Mouse (Mus musculus): Measurements from ENCODE around the gene Cubn. TPM values are rescaled to one million over a fixed set of nuclear protein-coding genes. Genes with fewer than 3 reads are reported as not detected.
A peak's percentile ranks its signal among the peaks of the same experiment; 100 is the strongest.

Gene Cubn
- total RNA-seq, 2 experiments from 2014 or later = 0.32 TPM

DNA sequence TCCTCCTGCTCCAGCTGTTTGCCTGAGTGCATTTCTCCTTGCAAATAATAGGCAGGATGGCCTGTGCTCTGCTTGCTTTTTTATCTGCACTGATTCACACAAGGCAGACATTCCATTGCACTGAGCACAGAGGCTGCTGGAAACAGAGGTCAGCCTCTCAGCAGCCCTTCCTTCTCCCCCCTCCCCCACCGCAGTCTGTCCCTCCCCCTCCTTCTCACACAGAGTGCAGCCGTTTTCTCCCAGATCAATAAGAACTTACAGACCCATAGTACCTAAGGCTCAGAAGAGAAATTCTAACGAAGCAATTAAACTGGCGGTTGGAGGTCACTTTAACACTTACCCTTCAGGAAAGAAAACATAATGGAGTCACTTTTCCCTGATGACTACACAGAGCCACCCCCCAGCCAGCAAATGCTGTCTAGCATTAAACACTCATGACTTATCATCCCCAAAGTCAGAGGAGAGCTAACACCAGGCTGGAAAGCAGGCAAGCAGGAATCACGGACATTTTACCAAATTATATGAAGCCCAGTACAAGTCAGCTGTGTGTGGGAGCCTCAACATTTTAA, 119.3 kb downstream of the Cubn start:
- intact Hi-C loops (cut with DNase I) = no loop called here
- no peak for DNase-seq (ENCODE audit: low spot score in 2 of 2)

DNA sequence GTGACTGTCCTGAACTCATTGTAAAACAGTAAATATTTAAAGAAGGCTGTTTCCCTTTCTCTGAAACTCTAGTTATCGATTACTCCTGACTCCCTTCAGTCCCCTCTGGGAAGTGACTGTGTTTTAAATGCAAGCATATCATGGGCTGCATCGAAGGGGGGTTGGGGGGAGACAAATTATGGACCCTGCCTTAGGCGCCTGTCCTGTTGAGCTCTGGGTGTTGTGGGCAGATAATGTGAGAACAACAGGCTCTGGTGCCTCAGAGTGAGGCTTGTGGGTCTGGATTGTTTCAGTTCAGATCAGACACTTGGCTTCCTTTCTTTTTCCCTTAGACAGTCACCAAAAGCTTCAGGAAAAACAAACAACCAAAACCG, 119.8 kb downstream of the Cubn start:
- intact Hi-C loops (cut with DNase I) = no loop called here

DNA sequence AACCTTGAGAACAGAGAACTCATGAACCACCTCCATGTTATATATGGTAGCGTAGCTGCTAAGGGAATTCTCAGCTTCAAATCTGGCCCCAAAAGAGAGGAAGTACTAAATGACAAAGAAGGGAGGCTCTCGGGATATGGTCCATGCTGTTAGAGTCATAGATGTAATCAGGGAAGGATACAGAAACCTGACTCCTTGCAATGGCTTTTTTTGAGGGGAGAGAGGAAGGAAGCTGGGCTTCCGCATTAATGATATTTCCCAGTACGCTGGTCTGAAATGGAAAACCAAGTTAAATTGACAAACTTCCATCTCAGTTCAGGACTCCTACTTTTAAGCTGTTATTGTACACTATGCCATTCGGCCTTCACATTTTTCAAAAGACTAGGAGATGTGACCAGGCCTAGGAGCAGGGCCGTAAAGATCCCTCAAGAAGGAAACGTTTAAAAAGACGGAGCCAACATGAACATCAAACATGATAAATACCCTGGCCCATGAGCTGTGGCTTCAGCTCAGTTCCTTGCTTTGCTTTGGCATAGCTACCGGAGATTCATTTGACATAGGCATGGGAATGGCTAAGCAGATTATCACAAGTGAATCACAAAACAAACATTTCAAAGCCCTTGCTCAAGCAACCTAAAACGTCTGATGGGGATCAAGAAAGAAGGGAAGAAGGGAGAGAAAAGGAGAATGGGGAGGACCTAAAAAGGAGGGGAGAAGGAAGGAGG, 120.4 kb downstream of the Cubn start:
- intact Hi-C loops (cut with DNase I) = no loop called here
- no peak for DNase-seq (ENCODE audit: low spot score in 2 of 2)

More for the DNA sequence above, 119.8 kb downstream of the Cubn start:
- DNase-seq (ENCODE audit: low spot score in 2 of 2) = no peak

DNA sequence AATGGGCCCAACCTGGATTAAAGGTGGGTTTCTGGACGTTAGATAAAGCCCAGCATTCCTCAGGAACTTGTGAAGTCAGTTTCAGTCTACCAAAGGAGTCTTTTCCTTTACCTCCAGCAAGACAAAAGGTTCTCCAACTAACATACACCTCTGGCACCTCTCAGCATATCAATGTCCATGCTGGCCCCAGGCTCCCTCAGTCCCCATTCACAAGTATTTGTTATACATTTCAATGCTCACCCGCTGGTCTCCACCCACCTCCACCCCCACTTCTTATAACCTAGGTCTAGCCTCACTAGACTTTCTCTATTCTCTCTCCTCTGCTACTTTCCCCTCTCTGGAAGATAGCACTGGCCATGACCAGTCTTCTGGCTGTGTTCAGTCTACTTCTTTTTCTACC, 121.1 kb downstream of the Cubn start:
- intact Hi-C loops (cut with DNase I) = no loop called here
- no peak for DNase-seq (ENCODE audit: low spot score in 2 of 2)

DNA sequence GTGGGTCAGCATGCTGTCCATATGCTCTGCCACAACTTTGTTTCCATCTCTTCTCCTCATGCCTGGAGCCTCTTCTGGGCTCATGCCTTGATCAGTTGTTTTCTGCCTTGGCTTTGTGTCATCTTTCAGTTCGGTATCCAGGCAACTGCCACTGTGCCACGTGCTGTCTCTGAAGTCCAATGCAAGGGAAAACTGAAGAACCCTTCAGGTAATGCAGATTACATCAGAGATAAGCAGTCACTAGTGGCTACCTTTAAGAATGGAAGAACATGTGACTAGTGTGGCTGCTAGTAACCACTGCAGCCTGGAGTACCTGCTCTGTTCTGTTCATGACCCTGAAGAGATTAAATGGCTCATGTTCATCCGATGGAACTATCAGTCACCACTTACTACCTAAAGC, 123.1 kb downstream of the Cubn start:
- intact Hi-C loops (cut with DNase I) = no loop called here
- DNase-seq (ENCODE audit: low spot score in 2 of 2) = no peak

DNA sequence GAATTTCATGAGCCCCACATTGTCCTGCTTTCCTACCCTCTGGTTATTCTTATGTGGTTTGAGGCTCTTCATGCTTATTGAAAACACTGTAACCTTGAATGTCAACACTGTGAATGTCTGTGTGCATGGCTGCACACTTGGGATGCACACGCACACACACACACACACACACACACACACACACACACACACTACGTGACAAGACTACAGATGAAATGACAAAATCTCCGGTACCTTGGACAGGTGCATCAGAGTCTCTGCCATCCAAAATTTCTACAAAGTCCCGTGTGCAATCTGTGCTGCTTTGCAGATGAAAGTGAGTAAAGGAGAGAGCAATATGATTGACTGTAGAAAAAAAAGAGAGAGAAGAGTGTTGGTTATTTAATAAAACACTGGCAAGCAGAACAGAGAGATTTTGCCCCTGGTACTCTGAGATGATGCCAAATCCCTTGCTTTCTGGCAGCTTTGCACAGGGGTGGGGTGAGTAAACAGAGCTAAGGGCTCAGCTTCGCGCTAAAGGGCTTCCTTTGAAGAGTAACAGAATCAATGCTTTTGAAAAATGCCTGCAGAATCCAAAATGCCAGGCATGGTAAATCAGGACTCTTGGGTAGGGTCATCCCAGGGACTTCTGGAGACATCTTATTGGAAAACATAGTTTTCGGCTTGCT, 133.6 kb downstream of the Cubn start:
- intact Hi-C loops (cut with DNase I) = no loop called here
- DNase-seq (ENCODE audit: low spot score in 2 of 2) = no peak

DNA sequence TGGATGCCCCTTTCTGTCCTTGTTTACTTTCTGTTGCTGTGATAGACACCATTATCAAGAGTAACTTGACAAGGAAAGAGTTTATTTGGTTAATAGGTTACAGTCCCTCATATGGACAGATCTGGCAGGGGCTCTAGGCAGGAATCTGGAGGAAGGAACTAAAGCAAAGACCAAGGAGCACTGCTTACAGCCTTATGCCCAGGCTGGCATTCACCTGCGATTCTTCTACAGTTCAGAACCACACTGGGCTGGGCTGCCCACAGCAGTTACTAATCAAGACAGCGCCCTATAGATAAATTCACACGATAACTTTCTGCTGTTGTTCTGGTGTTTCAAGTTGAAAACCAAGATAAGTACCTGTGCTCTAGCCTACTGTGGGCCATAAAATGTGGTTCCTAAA, 138.8 kb downstream of the Cubn start:
- DNase-seq (ENCODE audit: low spot score in 2 of 2) = no peak
- intact Hi-C loops (cut with DNase I) = no loop called here

DNA sequence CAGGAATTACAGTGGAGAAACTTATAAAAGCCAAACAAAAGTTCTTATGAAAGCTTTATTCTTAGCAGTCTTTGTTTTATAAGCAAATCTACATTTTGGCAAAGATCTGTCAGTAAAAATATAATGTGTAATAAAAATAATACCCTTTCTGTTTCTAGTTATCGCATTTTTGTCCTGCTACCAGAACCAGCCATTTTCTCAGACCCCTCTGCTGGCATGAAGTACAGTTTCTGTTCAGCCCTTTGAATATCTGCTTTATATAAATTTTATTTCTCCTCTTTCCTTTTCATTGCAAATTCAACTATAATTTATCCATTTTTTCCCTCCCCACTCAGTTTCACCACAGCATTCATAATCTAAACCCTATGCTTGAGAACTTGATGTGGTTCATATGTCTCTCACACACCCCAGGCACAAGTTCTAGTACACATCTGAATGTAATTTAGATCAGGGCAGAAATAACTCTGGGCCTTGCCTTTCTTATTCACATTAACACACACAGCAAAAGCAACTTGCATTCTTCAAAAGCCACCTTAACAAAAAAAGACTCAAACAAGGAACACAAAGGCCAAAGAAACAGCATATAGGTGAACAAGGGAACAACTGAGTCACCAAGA, 139.4 kb downstream of the Cubn start:
- intact Hi-C loops (cut with DNase I) = no loop called here
- DNase-seq (ENCODE audit: low spot score in 2 of 2) = no peak

DNA sequence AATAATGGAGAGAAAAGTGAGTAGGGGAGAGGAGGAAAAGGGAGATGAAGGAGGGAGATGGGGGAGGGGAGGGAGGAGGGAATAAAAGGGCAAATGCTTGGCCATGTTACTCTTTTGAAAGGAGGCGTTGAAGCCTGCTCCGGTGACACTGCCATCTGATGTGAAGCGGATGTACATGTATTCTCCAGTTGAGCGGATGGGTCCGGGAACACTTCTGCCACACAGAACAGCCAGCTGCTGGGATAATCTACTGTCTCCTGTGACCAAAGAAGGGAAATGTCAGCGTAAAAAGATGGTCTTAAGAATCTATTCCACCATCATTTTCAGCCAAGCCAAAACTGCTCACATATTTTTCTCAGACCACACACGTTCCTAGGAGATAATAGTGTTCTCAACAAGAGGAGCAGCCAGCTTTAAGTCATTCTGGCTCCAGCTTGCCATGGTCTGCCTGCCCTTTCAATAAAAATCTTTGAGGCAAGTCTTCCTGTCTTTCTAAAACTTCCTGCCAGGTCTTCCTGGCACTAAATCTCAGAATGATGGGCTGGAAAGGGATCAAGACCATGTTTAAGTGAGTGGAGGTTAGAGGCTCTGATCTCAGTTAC, 149.2 kb downstream of the Cubn start:
- DNase-seq (ENCODE audit: low spot score in 2 of 2) = no peak
- intact Hi-C loops (cut with DNase I) = no loop called here

DNA sequence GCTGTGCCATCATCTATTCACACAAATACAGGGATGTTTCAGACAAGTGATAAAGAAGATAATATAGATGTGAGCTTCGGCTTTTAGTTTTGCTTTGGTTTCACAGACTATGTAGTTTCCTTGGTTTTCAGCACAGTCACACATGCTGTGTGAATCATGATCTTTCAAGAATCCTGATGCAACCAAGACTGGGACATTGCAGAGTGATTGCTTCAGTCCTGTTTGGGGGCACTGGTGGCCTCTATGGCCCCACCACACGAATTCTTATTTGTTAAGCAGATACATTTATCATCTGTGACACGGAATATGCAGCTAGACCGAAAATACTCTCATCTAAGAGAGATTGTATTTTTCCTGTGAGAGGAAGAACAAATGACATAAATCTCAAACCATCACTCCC, 156.2 kb downstream of the Cubn start:
- no peak for DNase-seq (ENCODE audit: low spot score in 2 of 2)

DNA sequence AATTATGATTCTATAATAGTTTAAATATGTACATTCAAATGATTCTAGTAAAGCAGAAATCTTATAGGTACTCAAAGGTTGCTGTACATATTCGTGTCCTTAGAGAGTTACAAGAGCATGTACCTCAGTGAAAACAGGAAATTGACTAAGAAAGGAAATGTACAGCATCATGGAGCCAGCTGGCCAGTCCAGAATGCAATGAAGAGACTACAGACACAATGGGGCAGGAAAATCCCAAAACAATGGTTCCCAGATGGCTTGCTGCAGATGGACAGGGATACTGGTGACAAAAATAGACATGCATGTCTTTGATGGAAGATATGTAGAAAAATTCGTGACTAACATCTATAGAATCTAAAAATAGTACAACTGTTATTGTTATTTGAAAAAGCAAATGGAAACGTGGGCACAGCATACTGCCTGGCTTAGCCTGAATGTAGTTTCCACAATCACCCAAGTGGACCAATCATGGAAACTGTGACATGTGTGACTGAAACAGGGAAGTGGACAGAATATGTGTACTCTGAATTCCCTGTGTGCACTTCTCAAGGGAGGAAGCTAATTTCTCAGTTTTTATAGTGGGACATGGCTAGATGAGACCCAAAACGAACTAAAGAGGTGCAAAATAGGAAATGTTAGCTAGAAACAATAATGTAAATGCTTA, 161.7 kb downstream of the Cubn start:
- intact Hi-C loops (cut with DNase I) = no loop called here
- DNase-seq (ENCODE audit: low spot score in 2 of 2) = peak in 1 of 2 experiments; percentile 13

More for the DNA sequence above, 156.2 kb downstream of the Cubn start:
- intact Hi-C loops (cut with DNase I) = loop anchor here (5.0 kb wide), 1 partner anchor 912 kb away; no protein-coding TSS in a partner anchor

DNA sequence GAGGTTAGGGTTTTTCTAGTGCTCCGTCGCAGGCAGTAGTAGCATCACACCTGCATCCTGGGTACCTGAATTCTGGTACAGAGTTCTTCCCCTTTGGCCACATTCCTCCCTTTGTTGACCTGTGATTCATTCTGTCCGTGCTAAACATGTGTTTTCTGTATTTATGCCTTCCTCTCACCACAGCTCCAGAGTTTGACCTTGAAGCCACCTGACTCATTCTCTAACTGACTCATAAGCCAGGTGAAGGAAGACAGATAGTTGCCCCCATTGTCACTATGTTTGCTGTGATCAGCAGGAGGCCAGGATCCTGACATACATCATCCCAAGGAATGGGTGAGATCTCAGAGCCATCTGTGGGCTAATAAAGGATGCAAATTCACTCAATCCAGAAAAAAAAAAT, 188.2 kb downstream of the Cubn start:
- DNase-seq (ENCODE audit: low spot score in 2 of 2) = no peak
- intact Hi-C loops (cut with DNase I) = no loop called here

DNA sequence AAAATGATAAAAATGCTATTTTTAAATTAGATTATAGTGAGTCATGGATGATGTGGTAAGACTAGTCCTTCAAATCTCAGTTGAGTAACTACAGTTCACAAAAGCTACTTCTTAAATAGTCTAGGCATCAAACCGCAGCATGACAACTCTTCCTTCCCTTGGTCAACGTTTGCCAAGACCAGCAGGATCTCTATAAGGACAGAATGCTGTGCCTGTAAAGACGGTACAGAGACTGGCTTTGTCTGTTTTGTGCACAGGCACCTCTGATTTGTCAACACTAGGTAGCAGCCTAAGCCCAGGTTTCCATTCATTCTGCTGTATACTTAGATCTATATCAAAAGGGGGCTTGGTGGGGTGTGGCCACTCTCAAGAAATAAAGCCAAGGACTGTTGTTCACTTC, 192.6 kb downstream of the Cubn start:
- DNase-seq (ENCODE audit: low spot score in 2 of 2) = peak in 1 of 2 experiments; percentile 7
- intact Hi-C loops (cut with DNase I) = no loop called here

DNA sequence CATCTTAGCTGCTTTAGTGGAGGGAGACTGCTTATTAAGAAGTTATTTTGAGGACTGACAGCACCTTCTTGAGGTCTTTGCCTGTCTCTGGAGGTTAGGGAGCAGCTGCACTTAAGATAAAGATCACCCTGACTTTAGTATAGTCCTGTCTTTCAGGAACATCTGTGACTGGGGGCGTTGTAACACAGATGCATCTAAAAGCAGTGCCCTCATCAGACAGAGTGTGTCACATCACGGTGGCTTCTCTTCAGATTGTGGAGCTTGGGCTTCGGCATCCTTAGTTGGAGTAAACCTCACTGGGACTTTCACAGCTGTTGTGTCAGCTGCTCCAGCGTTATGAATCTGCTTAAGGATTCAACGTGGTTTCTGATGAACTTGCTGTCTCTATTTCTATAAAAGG, 193.9 kb downstream of the Cubn start:
- DNase-seq (ENCODE audit: low spot score in 2 of 2) = peak in 1 of 2 experiments; percentile 33
- intact Hi-C loops (cut with DNase I) = no loop called here

DNA sequence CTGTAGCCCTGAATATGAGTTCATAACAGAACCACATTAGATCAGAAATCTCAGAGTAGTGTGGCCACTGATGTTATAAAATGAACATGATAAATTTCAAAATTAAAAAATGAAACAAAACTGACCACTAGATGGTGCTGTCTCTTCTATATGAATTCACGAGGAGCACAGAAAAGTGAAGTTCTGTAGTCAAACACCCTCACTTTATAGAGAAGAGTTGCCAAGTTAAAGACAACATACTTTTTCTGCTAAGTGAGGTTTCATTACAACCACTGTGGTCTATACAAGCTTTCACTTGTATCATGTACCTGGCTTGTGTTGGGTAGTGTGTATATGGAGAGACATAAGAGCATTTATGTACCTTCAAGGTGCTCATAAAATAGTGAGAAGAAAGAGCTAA, 201.0 kb downstream of the Cubn start:
- intact Hi-C loops (cut with DNase I) = loop anchor here (2.0 to 5.0 kb wide), 4 partner anchors 287 to 1412 kb away; no protein-coding TSS in a partner anchor
- DNase-seq (ENCODE audit: low spot score in 2 of 2) = peak in 1 of 2 experiments; percentile 29

DNA sequence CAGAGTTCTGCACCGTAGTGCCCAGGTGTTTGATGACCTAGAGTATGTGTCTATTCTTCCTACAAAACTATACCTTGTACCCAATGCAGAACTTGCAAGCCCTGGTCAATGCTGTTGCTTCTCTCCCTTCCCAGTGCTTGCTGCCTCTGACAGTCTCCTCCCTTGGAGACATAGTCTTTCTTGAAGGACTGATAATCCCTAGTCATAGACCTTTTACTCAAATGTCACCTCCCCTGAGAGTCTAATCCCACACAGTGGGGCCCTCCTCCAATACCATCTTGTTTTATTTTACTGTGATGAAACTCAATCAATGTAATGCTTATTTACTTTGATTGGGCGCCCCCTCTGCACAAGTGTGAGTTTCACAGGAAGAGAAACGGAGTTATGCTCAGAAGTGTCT, 201.5 kb downstream of the Cubn start:
- no peak for DNase-seq (ENCODE audit: low spot score in 2 of 2)
- intact Hi-C loops (cut with DNase I) = loop anchor here (2.0 to 5.0 kb wide), 4 partner anchors 287 to 1412 kb away; no protein-coding TSS in a partner anchor

DNA sequence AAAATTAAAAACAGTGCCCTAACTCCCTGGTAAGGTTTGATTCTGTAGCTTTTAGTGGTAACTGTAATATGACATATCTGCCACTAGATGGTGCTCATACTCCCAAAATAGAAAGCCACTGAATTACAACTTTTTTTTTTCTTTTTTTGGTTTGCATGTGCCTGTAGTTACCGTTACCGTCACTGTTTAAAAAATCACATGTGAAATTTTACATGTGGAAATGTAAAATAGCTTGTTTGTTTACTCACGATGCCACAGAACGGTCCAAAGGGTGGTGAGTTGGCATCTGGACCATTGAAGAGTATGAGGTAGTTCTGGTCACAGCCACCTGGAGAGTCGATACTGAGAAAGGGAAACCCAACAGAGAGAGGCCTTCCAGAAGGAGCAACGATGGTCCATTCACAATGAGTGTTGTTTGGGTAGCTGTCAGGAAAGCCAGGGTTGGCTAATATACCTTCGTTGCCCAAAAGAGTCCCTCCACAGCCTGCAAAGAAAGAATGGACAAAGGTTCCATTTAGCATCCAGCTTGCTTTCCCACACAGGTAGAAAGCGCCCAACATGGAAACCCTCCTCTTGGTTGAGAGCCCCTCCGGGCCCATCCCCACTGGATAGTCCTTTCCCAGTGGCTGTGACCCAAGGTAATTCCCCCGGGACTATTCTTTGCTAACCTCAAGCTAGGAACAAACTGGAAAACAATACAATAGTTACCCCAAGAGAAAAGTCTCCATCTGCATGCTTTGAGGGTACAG, 213.3 kb downstream of the Cubn start:
- DNase-seq (ENCODE audit: low spot score in 2 of 2) = no peak
- intact Hi-C loops (cut with DNase I) = loop anchor here (5.0 to 10.0 kb wide), 4 partner anchors 777 to 1764 kb away; partner anchors contain the start of gene Hacd1

DNA sequence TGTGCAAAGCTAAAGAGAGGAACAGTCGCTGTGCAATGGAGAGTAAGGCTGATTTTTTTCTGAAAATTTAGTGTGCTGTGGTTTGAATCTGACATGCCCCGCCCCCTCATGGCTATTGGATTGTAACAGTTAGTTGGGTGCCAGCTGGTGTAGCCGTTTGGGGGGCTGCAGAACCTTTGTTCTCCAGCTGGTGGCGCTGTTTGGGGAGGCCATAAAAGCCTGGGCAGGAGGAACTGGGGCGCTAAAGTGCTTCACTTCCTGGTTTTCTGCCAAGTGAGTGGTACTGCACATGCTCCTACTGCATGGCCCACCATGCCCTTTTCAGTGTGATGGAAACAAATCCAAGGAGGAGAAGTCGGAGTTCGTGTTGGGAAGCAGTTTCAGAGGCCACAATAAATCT, 215.7 kb downstream of the Cubn start:
- intact Hi-C loops (cut with DNase I) = loop anchor here (5.0 to 10.0 kb wide), 4 partner anchors 779 to 1766 kb away; partner anchors contain the start of gene Hacd1
- no peak for DNase-seq (ENCODE audit: low spot score in 2 of 2)
